Mouse (Mus musculus): ENCODE data around the gene Rad51c. TPM values are rescaled to one million over a fixed set of nuclear protein-coding genes. Genes with fewer than 3 reads are reported as not detected.
"Not testable (repeated sequence)": the region's sequence is repeated elsewhere in the genome, so short reads cannot be mapped to it uniquely, and the experiment has no call there.

Gene Rad51c
- polyA plus RNA-seq, 1 experiment from 2014 or later: 6.3 TPM

DNA sequence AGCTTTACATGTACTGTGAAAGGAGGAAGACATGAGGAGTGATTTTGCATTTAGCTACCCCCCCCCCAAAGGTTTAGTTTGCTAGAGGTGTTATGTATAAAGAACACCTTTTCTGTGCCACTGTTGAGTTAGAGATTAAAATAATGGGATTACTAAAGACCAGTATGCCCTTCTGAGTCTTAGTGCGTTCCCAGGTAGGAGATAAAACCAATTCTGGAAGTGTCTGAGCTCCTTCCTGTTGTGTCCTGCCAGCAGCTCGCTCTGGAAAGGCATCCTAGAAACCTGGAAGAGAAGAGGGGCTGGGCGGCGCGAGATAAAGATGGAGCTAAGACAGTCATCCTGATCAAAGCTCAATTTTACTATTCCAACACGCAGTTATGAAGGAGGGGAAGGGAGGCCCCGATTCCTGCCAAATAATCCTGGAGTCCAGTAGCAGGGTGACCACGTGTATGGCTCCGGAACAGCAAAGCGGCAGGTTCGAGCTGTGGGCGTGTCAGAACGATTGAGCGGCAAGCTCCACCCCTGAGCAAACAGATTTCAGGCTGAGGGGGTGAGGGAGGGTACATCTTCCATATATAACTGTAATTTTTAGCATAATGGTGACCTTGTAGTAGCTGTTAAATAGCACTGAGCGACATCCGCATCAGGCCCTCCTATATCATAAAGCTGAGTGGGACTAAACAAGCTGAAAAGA, 40.1 kb upstream of the Rad51c start:
- Histone ChIP-seq H3K4me3 (replicated peaks) (no peak overlapping the region), H3K9ac (replicated peaks) (no peak overlapping the region), H3K27ac (0 out of 2 replicates have a peak overlapping the region, but pooled peaks have one; percentile 30), H3K4me2 (replicated peaks) (peak overlapping the region; percentile 26), H3K36me3 (no peaks in the 10 kb centered on the region), H3K9me3 (no peaks in the 10 kb centered on the region), H3K27me3 (0 out of 2 replicates have a peak, but pooled peaks cover 3% of the 10 kb centered on the region), H3K4me1 (replicated peaks) (peaks cover 18% of the 10 kb centered on the region; the same call in 1 of the 2 replicates)
- ATAC-seq: no peak
- WGBS: 8% methylated on average over 16 of the region's 16 CpGs

DNA sequence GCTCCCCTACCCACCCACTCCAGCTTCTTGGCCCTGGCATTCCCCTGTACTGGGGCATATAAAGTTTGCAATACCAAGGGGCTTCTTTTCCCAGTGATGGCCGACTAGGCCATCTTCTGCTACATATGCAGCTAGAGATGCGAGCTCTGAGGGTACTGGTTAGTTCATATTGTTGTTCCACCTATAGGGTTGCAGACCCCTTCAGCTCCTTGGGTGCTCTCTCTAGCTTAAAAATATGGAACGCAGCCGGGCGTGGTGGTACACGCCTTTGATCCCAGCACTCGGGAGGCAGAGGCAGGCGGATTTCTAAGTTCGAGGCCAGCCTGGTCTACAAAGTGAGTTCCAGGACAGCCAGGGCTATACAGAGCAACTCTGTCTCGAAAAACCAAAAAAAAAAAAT, 39.3 kb upstream of the Rad51c start:
- WGBS: 74% methylated on average over 10 of the region's 10 CpGs
- Histone ChIP-seq H3K27ac (peak overlapping the region; percentile 86; the same call in 1 of the 2 replicates), H3K4me1 (replicated peaks) (peaks cover 15% of the 10 kb centered on the region; the same call in 1 of the 2 replicates)
- H3K36me3 ChIP-seq; H3K4me3 ChIP-seq (replicated peaks); H3K27me3 ChIP-seq; ATAC-seq; H3K9me3 ChIP-seq; H3K4me2 ChIP-seq (replicated peaks); H3K9ac ChIP-seq (replicated peaks): not testable (repeated sequence)

DNA sequence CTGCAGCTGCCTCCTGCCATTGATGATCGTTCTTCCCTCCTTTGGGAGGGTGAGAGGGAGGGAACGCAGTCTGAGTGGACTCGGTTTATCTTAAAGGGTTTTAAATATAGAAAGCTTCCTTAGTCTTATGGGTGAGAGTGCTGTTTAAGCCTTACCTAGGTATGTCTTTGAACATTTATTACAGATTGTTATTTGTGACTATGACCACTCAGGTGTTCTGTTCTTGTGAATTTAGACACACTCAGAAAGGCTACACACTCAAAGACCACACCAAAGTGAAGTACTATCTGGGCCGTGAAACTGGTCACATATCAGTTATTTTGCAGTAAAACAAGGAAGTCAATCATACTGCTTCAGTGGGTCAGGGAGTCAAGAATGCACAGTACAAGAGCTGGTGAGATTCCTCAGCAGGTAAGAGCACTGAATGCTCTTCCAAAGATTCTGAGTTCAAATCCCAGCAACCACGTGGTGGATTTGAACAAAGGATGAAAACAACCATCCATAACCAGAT, 38.7 kb upstream of the Rad51c start:
- peaks cover 13% of the 10 kb centered on the region; the same call in 1 of the 2 replicates for H3K4me1 ChIP-seq (replicated peaks)
- no peak overlapping the region for H3K4me3 ChIP-seq (replicated peaks)
- no peaks in the 10 kb centered on the region for H3K9me3 ChIP-seq
- H3K27me3 ChIP-seq: 0 out of 2 replicates have a peak, but pooled peaks cover 3% of the 10 kb centered on the region
- 3% methylated on average over 5 of the region's 5 CpGs for WGBS
- H3K36me3 ChIP-seq: no peaks in the 10 kb centered on the region
- no peak overlapping the region for H3K9ac ChIP-seq (replicated peaks)
- no peak for ATAC-seq
- peak overlapping the region; percentile 25; the same call in 1 of the 2 replicates for H3K4me2 ChIP-seq (replicated peaks)
- H3K27ac ChIP-seq: peak overlapping the region; percentile 86

- WGBS: under 1% methylated on average over 32 of the region's 62 CpGs
- not testable (repeated sequence) for H3K27me3 ChIP-seq, H3K36me3 ChIP-seq, H3K9me3 ChIP-seq
- Histone ChIP-seq H3K27ac (peak overlapping the region; percentile 84), H3K4me1 (replicated peaks) (peaks cover 13% of the 10 kb centered on the region; the same call in 1 of the 2 replicates), H3K4me2 (replicated peaks) (peak overlapping the region; percentile 54), H3K9ac (replicated peaks) (peak overlapping the region; percentile 66), H3K4me3 (replicated peaks) (peak overlapping the region; percentile 34)
- ATAC-seq: peak; percentile 98
Measured at GRCm38 (mm10) chr11:87442643-87443372, 38.1 kb upstream of the Rad51c start.

GRCm38 (mm10) chr11:87439796-87440420, 35.2 kb upstream of the Rad51c start:
- Histone ChIP-seq H3K9me3 (no peaks in the 10 kb centered on the region), H3K36me3 (no peaks in the 10 kb centered on the region), H3K4me3 (replicated peaks) (no peak overlapping the region), H3K4me1 (replicated peaks) (peaks cover 10% of the 10 kb centered on the region; the same call in 1 of the 2 replicates), H3K4me2 (replicated peaks) (no peak overlapping the region), H3K9ac (replicated peaks) (no peak overlapping the region), H3K27ac (no peak overlapping the region), H3K27me3 (0 out of 2 replicates have a peak, but pooled peaks cover 3% of the 10 kb centered on the region)
- no peak for ATAC-seq
- 88% methylated on average over 10 of the region's 10 CpGs for WGBS

DNA sequence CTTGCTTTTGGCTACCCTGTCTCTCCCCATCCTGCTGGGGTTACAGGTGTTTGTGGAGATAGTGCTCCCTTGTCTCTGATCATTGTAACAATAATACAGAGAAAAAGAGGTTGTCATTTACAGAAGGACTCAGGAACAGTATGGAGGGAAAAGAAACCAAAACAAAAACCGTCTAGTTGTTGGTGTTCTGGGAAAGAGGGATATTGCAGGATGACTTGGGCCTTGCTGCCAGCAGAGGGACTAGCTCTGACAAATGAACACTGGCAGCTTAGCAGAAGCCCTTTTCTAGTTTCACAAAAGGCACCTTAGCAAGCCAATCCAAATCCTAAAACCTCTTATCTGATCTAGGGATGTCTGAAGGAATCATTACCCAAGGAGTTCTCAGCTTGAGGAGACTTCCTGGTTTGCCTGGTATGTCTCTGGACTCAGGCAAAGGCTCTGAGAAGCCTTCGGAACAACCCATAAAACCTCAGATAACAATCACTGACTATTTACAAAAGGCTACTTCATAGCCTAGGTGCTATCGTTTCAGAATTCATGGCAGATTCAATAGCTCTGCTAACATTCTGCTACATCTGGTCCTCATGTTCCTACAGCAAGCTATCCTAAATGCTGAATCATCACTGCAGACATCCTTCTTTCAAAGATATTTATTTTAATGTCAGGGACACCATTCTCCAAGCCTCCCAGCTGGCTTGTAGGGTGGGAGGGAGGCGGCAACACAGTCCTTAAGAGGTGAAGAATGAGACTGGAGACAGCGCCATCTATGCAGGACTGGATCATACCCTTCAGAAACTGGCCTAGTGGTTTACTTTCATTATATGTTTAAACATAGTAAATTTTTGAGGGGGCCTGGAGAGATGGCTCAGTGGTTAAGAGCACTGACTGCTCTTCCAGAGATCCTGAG, 31.8 kb upstream of the Rad51c start:
- H3K27me3 ChIP-seq: 0 out of 2 replicates have a peak, but pooled peaks cover 3% of the 10 kb centered on the region
- H3K4me2 ChIP-seq (replicated peaks): no peak overlapping the region
- no peaks in the 10 kb centered on the region for H3K4me1 ChIP-seq (replicated peaks)
- WGBS: 68% methylated on average over 5 of the region's 5 CpGs
- no peak for ATAC-seq
- no peak overlapping the region for H3K4me3 ChIP-seq (replicated peaks)
- no peaks in the 10 kb centered on the region for H3K9me3 ChIP-seq
- no peaks in the 10 kb centered on the region for H3K36me3 ChIP-seq
- H3K9ac ChIP-seq (replicated peaks): no peak overlapping the region
- H3K27ac ChIP-seq: no peak overlapping the region

GRCm38 (mm10) chr11:87435107-87435506, 30.4 kb upstream of the Rad51c start:
- H3K4me2 ChIP-seq (replicated peaks); H3K4me1 ChIP-seq (replicated peaks); H3K27me3 ChIP-seq; ATAC-seq; H3K36me3 ChIP-seq; H3K9me3 ChIP-seq; H3K9ac ChIP-seq (replicated peaks); H3K27ac ChIP-seq; H3K4me3 ChIP-seq (replicated peaks): not testable (repeated sequence)
- 89% methylated on average over 2 of the region's 2 CpGs for WGBS

DNA sequence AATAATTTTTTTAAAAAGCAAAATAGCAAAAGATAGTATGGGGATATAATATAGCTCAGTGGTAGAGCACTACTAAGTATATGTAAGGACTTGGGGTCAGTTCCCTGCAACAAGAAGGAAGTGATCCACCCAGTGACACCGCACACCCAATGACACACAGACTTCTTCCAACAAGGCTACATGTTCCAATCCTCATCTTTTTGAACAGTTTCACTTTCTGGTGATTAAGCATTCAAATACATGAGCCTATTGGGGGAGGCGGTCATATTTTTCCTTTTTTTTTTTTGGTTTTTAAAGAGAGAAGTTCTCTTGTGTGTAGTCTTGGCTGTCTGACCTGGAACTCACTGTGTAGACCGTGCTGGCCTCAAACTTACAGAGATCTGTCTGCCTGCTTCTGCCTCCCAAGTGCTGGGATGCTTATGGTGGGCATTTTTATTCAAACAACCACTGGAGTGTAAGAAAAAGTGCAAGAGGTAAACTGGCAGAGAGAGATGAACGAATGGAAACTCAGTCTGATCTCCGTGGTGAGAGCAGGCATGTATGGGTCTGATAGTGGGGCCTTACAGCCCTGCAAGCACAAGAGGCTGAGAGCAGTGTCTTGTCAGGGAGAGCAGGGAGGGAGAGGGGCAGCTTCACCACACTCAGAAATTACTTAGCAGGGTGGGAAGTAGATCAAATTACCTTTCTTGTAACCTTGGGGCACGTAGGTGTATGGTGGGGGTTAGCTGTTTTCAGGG, 28.3 kb upstream of the Rad51c start:
- Histone ChIP-seq H3K27ac (no peak overlapping the region), H3K4me3 (replicated peaks) (no peak overlapping the region), H3K4me2 (replicated peaks) (no peak overlapping the region), H3K9ac (replicated peaks) (no peak overlapping the region), H3K4me1 (replicated peaks) (no peaks in the 10 kb centered on the region), H3K9me3 (no peaks in the 10 kb centered on the region), H3K36me3 (no peaks in the 10 kb centered on the region), H3K27me3 (no peaks in the 10 kb centered on the region)
- no peak for ATAC-seq
- 53% methylated on average over 6 of the region's 6 CpGs for WGBS

GRCm38 (mm10) chr11:87432447-87432846, 27.7 kb upstream of the Rad51c start:
- Histone ChIP-seq H3K27me3 (no peaks in the 10 kb centered on the region), H3K4me3 (replicated peaks) (no peak overlapping the region), H3K4me2 (replicated peaks) (no peak overlapping the region), H3K9me3 (no peaks in the 10 kb centered on the region), H3K27ac (no peak overlapping the region), H3K4me1 (replicated peaks) (no peaks in the 10 kb centered on the region), H3K36me3 (no peaks in the 10 kb centered on the region), H3K9ac (replicated peaks) (no peak overlapping the region)
- 71% methylated on average over 1 of the region's 1 CpGs for WGBS
- ATAC-seq: no peak

- not testable (repeated sequence) for ATAC-seq; H3K4me2 ChIP-seq (replicated peaks); H3K27me3 ChIP-seq; H3K36me3 ChIP-seq; H3K9ac ChIP-seq (replicated peaks); H3K4me1 ChIP-seq (replicated peaks); H3K27ac ChIP-seq; H3K9me3 ChIP-seq; H3K4me3 ChIP-seq (replicated peaks)
- WGBS: 93% methylated on average over 8 of the region's 8 CpGs
Measured at GRCm38 (mm10) chr11:87431813-87432212, 27.1 kb upstream of the Rad51c start.

DNA sequence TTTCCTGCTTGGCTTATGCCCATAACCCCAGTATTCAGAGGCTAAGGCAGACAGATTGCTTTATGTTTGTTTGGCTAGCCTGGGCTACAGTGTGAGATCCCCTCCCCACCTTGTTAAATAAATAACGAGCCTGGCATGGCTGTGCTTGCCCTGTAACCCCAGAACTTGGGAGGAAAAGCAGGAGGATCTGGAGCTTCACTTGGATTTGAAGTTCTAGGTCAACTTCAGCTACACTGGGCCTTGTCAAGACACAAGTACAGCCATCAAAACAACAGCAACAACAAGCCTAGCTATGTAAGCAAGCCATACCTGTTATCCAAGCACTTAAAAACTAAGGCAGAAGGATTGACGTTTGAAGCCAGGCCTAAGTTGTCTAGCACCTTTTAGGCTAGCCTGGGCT, 25.6 kb upstream of the Rad51c start:
- no peak for ATAC-seq
- 88% methylated on average over 2 of the region's 2 CpGs for WGBS

More for the DNA sequence above, 25.6 kb upstream of the Rad51c start:
- Histone ChIP-seq H3K36me3 (no peaks in the 10 kb centered on the region), H3K27me3 (no peaks in the 10 kb centered on the region), H3K9ac (replicated peaks) (no peak overlapping the region), H3K4me2 (replicated peaks) (no peak overlapping the region), H3K27ac (no peak overlapping the region), H3K4me3 (replicated peaks) (no peak overlapping the region), H3K9me3 (no peaks in the 10 kb centered on the region), H3K4me1 (replicated peaks) (peaks cover 5% of the 10 kb centered on the region)
